Mouse (Mus musculus) neutrophil, adult 59 days (primary cell): ENCODE results near the gene Spint1. TPM values are rescaled to one million over a fixed set of nuclear protein-coding genes. Genes with fewer than 3 reads are reported as not detected.

Experiments
- total RNA-seq, 2 experiments: library from RNA; stranded (reverse); gene quantifications; 1 replicate in 1 of 2; 2 replicates in 1 of 2; pipeline ENCODE4 v1.2.4; 2023

Spint1 gene
- total RNA-seq: not detected

DNA sequence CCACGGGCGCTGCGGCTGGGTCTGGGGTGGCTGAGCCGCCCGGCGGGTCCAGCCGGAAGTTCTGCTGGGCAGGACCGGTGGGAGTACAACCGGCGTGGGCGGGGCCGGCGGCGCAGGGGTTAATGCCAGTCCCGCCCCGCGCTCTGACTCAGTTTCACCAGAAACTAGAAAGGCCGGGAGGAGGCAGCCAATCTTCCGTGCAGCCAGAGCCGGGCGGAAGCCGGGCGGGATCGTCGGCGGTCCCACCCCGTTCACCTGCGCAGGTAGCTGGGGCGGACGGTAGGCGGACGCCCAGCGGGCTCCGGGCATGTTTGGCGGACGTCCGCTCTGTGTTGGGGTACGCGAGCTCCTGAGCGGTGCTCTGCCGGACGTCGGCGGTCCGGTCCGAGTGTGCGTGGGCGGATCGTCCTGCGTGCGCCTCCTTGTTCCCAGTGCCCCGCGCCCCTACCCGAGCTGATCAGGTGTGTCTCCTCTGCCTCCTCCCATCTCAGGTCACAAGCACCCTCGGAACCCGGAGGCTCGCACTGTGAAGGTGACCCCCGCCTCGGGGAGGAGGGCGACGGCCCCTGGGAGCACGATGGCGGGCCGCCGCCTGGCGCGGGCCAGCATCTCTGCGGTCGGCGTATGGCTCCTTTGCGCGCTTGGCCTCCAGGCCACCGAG is at the start of gene Spint1:
TSS of gene Spint1 (plus strand) at position 153 of the 661 bp plus-strand sequence.

DNA sequence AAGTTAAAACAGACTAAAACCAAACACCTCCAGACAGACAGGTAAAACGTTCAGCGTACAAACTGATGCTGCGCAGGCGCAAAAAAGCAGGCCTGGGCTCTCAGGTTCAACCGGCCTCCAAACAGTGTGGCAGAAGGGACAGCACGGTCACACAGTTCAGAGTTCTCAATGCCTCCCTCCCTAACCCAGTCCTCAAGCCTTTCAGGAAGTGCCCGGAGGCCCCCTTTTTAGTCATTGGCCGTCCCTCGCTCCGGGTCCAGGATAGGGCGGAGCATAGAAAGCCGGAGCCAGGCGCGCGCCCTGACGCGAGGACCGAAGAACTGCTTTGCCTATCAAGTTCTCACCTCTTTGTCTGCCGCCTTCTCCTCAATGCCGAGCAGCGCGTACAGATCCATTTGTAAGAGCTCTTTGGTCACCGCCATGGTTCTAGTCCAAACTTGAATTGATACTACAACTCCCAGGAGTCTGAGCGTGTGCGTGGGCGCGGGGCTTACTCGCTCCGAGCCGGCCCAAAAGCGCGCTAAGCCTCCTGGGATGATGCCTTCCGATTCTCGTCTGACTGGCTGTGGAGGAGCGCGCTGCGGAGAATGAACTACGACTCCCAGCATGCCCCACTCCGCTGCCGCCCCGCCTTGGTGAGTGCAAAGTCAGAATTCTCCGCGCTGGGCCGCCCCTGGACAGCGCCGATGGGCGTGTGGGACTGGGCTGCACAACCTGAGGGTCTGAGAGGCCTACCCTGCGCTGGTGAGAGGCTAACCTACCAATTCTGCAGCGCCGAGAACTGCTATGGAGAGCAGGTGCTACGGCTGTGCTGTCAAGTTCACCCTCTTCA is 28.6 kb upstream of the Spint1 start, which contains the start of the genes Zfyve19 and Dnajc17:
TSS of gene Zfyve19 (plus strand) at position 274 of the 832 bp plus-strand sequence.
TSS of gene Dnajc17 (minus strand) at position 452 of the 832 bp plus-strand sequence.

DNA sequence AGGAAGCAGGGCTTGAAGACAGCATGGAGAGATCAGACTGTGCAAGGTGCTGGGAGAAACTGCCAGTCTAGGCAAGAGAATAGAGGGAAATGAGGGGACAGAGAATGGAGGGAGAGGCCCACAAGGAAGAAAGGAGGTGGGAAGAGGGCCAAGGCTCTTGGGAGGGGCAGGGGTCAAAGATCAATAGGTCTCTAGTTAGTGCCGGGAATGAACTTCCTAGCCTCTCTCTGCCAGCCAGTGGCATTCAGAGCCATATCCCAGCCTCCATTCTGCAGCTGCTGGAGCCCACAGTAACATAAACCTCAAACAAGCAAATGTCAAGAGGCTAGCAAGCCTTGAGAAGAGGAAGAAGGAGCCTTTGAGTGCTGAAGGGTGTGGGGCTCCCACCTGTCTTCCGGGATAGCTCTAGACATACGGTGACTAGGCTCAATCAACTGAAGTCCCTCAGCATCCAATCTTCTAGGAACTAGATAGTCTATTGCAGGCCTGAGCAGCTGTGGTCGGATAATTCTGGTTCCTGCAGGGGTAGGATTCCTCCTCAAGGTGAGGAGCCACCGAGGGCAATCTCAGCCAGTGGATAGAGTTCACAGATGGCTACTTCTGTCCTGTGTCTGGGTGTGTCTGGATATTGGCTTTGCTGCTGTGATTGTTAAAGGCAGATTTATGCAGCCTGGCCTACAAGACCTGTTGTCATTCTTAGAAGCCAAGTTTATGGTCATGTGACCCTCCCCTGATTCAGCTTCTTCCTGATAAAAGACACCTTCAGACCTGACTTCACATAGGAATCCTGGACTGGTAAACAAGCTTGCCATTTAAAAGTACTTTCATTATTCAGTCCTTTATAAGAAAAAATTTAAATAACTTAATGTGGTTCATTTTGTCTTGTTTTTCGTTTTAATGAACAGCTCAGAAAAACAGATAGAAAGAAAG is 7.1 kb upstream of the Spint1 start, which contains the start of gene Ppp1r14d:
TSS of gene Ppp1r14d (minus strand) at position 132 of the 930 bp plus-strand sequence.

DNA sequence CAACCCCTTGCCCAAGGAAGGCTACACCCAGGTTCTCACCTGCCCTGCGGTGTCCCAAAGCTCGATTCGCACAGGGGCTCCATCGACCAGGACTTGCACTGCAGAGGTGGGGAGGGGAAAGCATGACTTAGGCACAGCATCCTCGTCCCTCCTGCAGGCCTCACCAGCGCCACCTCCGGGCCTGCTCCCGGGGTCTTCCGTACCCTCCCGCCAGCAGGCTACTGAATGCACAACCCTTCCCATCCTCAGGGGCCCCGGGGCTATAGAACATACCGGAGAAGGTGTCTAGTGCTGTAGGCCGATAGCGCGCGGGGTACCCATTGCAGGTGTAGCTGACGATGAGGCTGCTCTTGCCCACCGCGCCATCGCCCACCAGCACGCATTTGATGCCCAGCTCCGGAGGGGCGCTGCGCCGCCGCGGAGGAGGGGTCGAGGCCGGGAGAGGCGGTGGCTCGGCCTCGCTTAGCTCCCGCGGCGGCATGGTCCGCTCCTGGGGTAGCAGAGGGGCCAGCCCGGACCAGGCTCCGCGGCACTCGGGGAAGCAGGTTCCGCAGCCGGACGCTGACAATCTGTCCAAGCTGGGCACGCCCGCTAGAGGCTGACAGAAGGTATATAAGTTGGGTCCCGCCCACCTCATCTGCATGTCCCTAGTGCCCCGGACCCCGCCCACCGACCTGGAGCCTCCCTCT is 33.6 kb downstream of the Spint1 start, which contains the start of gene Rhov:
TSS of gene Rhov (minus strand) at position 630 of the 689 bp plus-strand sequence.

DNA sequence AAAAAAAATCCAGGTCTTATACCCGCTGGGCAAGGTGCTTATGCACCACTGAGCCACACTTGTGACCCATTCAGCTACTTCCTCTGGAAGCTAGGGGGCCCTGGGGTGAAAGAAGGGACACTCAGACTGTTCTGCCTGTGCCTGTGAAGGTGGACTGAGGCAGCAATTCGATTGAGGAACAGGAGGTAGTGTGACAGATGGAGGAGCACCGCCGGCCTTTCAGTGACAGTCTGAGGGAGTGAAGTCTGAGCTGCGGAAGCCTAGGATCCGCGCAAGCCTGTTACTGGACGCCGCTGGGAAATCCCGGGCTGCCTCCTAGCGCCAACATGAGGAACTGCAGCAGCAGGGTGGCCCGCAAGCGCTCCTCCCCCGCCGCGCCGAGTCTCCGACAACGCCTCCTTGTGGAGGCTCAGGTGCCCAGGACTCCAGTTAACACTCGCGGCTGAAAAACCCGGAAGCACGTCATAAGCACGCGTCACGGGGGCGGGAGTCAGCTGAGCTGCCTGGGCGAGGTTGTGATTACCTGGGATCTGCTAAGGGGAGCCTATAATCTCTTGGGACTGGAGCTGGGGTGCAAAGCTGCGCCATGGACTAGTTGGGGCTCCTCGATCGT is 51.2 kb downstream of the Spint1 start, which contains the start of gene Vps18:
TSS of gene Vps18 (plus strand) at position 471 of the 613 bp plus-strand sequence.

Other genes starting within 250 kb of the Spint1 start
- gene Ccdc32, start 208.0 kb upstream of the Spint1 start, total RNA-seq: 1 to 10 TPM; 6.5 to 8.6 TPM
- gene Rpusd2, start 202.6 kb upstream of the Spint1 start, total RNA-seq: 1 to 10 TPM; 3.0 to 3.6 TPM
- 10 to 100 TPM; 27.6 to 28.1 TPM for gene Knl1, start 190.2 kb upstream of the Spint1 start, total RNA-seq
- gene Rad51, start 124.6 kb upstream of the Spint1 start, total RNA-seq: 10 to 100 TPM; 17.5 to 20.2 TPM
- gene Rmdn3, start 80.3 kb upstream of the Spint1 start, total RNA-seq: 10 to 100 TPM; 14.0 to 15.0 TPM
- gene Gchfr, start 69.6 kb upstream of the Spint1 start, total RNA-seq: not detected
- gene Gm14137, start 62.9 kb upstream of the Spint1 start, total RNA-seq: under 1 TPM; 0.11 to 0.20 TPM
- gene Zfyve19, start 28.7 kb upstream of the Spint1 start, total RNA-seq: 10 to 100 TPM; 18.0 to 23.8 TPM
- 10 to 100 TPM; 12.1 to 12.9 TPM for gene Dnajc17, start 28.6 kb upstream of the Spint1 start, total RNA-seq
- not detected for gene Ppp1r14d, start 7.5 kb upstream of the Spint1 start, total RNA-seq
- 10 to 100 TPM; 10.1 to 10.3 TPM for gene Rhov, start 33.9 kb downstream of the Spint1 start, total RNA-seq
- gene Vps18, start 51.4 kb downstream of the Spint1 start, total RNA-seq: 10 to 100 TPM; 35.4 to 41.3 TPM
- gene Dll4, start 88.4 kb downstream of the Spint1 start, total RNA-seq: not detected
- gene Chac1, start 113.9 kb downstream of the Spint1 start, total RNA-seq: 1 to 10 TPM; 6.4 to 6.8 TPM
- gene Ino80, start 240.3 kb downstream of the Spint1 start, total RNA-seq: 10 to 100 TPM; 17.8 to 20.6 TPM